Mouse (Mus musculus) forebrain, embryonic 15.5 days (tissue): ENCODE results near the gene BC147527. TPM values are rescaled to one million over a fixed set of nuclear protein-coding genes. Genes with fewer than 3 reads are reported as not detected.
"Not testable (repeated sequence)": the region's sequence is repeated elsewhere in the genome, so short reads cannot be mapped to it uniquely, and the experiment has no call there.

Source experiments
- ATAC-seq: fragments of 200-750 bp; cut with Nextera tagmentation; replicated peaks from 2 replicates; pipeline ENCODE4 v1.8.0; 2017; ENCODE audit warnings: mild to moderate bottlenecking, moderate TSS enrichment, moderate library complexity
- H3K27ac ChIP-seq: fragments of 300-500 bp; sonication (generic); replicated peaks from 2 replicates; pipeline ENCODE4 v1.5.1; 2015; ENCODE audit warnings: mild to moderate bottlenecking, inconsistent platforms
- H3K27me3 ChIP-seq: fragments of 300-500 bp; sonication (generic); 2 replicates; pipeline ENCODE4 v1.6.1; 2015; ENCODE audit warnings: inconsistent platforms
- H3K36me3 ChIP-seq: fragments of 300-500 bp; sonication (generic); 2 replicates; pipeline ENCODE4 v1.6.1; 2015; ENCODE audit warnings: mild to moderate bottlenecking, inconsistent platforms
- H3K4me1 ChIP-seq: fragments of 300-500 bp; sonication (generic); 2 replicates; pipeline ENCODE4 v1.6.1; 2015; ENCODE audit warnings: inconsistent platforms
- H3K4me2 ChIP-seq: fragments of 300-500 bp; sonication (generic); replicated peaks from 2 replicates; pipeline ENCODE4 v1.6.1; 2015; ENCODE audit warnings: mild to moderate bottlenecking, inconsistent platforms
- H3K4me3 ChIP-seq: fragments of 300-500 bp; sonication (generic); 2 replicates; pipeline ENCODE4 v1.5.1; 2015; ENCODE audit warnings: mild to moderate bottlenecking, inconsistent platforms
- H3K9ac ChIP-seq: fragments of 300-500 bp; sonication (generic); replicated peaks from 2 replicates; pipeline ENCODE4 v1.6.1; 2015; ENCODE audit warnings: mild to moderate bottlenecking, inconsistent platforms
- H3K9me3 ChIP-seq: fragments of 300-500 bp; sonication (generic); 2 replicates; pipeline ENCODE4 v1.6.1; 2016; ENCODE audit warnings: inconsistent platforms
- WGBS: fragments of 180-500 bp; shearing (Covaris S2); methylation state at CpG from one replicate; pipeline ENCODE4 v1.1.7; 2015; ENCODE audit warnings: mixed read lengths; 5-methylcytosine and 5-hydroxymethylcytosine counted together
- polyA plus RNA-seq: library from polyadenylated mRNA; unstranded; fragments of >200 nt; fragmentation: Nextera tagmentation; extraction: Ambion mirVana; gene quantifications from 2 replicates; pipeline ENCODE4 v1.2.1, GENCODE M21; 2015

BC147527 gene
- polyA plus RNA-seq, result not detected in 2 replicates

DNA sequence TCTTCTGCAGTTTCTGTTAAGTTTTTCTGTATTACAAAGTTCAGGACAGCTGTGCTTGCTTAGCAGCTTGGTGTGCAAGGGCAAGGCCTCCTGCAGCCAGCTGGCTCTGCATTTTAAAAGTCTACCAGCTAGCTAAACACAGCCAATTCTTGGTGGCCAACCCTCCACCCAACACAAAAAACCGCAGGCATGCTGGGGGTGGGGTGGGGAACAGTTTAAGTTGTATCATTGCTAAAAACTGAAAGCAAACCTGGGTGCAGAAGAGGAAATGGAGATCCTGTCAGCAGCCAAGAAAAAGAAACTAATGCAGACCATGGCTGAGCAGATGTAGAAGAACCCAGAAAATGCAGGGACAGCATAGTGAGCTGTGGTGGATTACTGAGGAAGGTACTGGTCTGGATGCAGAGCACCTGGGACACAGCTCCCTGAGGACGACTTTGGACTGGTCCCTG, at the start of gene BC147527:
BC147527 (plus strand) TSS at position 402 of the 452 bp plus-strand sequence.
- Histone ChIP-seq H3K36me3 (no peaks in the 10 kb centered on the region), H3K4me1 (no peaks in the 10 kb centered on the region), H3K27me3 (no peaks in the 10 kb centered on the region), H3K4me2 (no peak within 1 kb of the TSS), H3K4me3 (no peak within 1 kb of the TSS), H3K9ac (no peak within 1 kb of the TSS), H3K9me3 (no peaks in the 10 kb centered on the region), H3K27ac (no peak within 1 kb of the TSS)
- 59% methylated on average over 2 of the region's 2 CpGs for WGBS
- ATAC-seq, result no peak

DNA sequence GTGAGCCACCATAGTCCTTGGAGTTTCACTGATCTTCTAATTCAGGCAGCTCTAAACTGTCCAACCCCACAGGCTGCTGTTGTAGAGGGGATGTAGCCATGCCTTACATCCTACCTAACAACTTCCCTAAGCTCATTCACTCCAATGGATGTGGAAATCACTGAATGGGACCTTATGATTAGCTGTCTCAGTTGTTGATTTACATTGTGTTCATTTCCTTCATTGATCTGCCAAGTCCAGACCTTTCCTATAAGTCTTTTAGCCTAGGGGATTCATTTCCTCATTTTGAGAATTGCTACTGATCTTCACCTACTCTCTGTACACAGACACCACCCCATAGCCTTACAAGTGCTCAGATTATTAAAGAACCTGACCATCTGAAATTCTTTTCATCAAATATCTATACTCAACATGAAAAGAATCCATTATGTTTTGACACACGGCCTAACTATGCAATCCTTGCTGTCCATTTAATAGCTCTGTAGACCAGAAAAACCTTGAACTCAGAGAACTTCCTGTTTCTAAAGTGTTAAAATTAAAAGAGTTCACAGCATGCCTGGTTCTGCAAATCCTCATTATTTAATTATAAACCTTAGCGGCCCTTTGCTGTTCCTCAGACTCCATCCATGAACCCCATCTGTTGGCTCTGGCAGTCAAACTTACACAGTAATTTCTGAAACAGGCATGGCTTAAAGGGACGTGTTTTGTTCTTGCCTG, 48.8 kb upstream of the BC147527 start:
- 92% methylated on average over 2 of the region's 3 CpGs for WGBS
- H3K4me3 ChIP-seq, H3K27me3 ChIP-seq, H3K27ac ChIP-seq, H3K9me3 ChIP-seq, ATAC-seq, H3K36me3 ChIP-seq, H3K4me1 ChIP-seq, H3K9ac ChIP-seq, H3K4me2 ChIP-seq: not testable (repeated sequence)

DNA sequence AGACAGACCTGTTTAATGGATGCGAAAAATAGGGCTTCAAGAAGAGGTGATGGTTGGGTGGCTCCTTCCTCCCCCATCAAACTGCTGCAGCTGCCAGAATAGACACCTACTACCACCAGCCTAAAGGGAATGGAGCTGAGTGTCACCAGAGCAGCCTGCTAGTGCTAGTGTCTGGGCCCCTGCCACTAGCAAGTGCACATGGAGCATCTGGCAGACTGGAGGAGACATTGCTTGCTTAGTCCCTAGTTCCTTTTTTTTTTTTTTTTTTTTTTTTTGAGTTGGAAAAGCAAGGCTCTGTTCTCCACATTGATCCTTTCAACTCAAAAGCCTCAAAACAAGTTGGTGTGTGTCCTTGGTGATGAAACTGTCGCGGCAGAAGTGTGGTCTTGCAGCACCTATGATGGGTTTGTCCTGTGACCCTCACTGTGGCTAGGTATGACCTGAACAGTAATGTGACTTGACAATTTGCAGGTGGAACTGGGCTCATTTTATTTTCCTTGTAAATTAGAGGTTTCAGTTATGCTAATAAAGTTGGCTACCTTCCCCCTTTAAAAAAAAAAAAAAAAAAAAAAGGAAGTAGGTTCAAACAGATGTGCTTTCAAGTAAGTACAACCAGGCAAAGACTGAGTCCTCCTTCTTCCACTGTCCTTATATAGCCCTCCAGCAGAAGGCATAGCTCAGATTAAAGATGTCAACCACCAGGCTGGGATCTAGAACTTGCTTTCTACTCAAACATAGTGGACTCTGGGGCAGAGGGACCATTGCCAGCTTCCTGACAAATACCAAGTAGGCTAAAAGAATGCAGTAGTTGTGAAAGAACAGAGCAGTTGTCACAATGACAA, 41.2 kb upstream of the BC147527 start:
- H3K4me2 ChIP-seq, H3K36me3 ChIP-seq, ATAC-seq, H3K27ac ChIP-seq, H3K4me3 ChIP-seq, H3K4me1 ChIP-seq, H3K27me3 ChIP-seq, H3K9ac ChIP-seq, H3K9me3 ChIP-seq: not testable (repeated sequence)
- WGBS, result 88% methylated on average over 3 of the region's 3 CpGs

DNA sequence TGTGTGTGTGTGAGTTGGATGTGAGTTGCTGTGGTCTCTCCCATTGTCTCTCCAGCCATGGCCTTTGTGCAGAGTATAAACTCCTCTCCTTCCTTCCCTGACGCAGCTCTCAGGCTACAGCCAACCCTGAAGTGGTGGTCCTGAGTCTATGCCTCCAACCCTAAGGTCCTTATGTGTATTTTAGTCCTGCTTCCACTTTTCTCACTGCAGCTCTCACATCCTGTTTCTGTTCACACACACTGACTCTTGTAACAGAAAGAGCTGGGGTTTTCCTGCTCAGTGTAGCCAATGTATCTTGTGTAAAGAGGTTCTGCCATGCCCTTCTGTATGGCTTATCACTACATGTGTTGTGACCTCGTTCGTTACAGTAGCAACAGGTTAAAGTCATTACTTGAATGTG, 40.5 kb upstream of the BC147527 start:
- H3K27ac ChIP-seq, H3K4me1 ChIP-seq, ATAC-seq, H3K4me2 ChIP-seq, H3K27me3 ChIP-seq, H3K9me3 ChIP-seq, H3K4me3 ChIP-seq, H3K9ac ChIP-seq, H3K36me3 ChIP-seq: not testable (repeated sequence)
- 64% methylated on average over 3 of the region's 3 CpGs for WGBS

DNA sequence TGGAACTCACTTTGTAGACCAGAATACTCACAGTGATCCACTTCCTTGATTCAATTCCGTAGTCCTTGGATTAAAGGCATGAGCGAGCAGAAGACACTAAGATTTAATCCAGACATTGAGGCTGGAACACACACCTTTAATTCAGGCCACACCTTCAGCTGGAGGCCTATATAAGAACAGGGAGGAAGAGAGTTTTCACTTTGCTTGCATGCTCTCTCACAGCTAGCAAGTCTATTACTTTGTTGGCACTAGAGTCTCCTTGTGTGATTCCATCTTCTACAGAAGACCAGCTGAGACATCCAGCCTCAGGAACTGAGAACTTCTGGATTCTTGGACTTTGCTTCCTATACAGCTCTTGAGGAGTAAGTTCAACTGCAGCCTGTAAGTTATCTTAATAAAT, 37.3 kb upstream of the BC147527 start, which contains the start of gene AF067061:
AF067061 (plus strand) TSS at position 245 of the 400 bp plus-strand sequence.
- not testable (repeated sequence) for ATAC-seq, H3K4me1 ChIP-seq, H3K9ac ChIP-seq, H3K4me2 ChIP-seq, H3K36me3 ChIP-seq, H3K4me3 ChIP-seq, H3K27me3 ChIP-seq, H3K9me3 ChIP-seq, H3K27ac ChIP-seq
- WGBS, result 89% methylated on average over 2 of the region's 2 CpGs

DNA sequence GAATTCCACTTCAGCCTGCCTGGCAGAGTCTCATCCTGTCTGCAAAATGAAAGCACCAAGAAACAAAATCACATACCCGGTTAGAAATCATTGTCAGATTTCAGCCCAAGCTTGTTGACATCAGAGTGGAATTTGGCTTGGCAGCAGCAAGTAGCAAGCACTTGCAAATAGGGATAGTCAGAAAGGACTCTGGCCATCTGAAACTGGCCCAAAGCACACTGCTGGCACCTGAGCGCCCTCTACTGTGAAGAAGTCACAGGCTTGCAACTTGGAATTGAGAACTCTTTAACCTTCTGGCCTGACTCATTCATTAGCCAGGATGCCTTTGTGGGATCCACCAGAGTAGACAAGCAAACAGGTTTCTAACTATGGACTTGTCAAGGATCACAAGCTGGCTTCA, 22.4 kb upstream of the BC147527 start:
- not testable (repeated sequence) for H3K9ac ChIP-seq, H3K4me1 ChIP-seq, H3K36me3 ChIP-seq, H3K27me3 ChIP-seq, H3K27ac ChIP-seq, H3K4me2 ChIP-seq, ATAC-seq, H3K4me3 ChIP-seq, H3K9me3 ChIP-seq
- WGBS, result 26% methylated on average over 2 of the region's 2 CpGs

DNA sequence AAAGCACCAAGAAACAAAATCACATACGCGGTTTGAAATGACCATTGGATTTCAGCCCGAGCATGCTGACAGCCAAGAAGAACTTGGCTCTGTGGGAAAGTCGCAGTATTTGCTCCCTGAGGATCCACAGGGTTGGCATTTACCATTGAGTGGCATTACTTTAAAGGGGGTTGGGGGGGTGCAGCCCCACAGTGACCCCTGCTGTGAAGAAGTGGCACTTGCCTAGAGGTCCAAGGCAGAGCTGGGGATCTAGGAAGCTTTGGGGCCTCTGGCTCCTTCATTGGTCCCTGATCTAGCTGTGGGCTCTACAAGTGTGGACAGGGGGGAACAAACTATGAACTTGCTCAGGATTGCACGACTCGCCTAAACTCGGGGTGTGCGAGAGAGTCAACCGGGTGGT, 21.4 kb upstream of the BC147527 start:
- WGBS, result 92% methylated on average over 9 of the region's 9 CpGs
- no peaks in the 10 kb centered on the region for H3K36me3 ChIP-seq
- no peak overlapping the region for H3K27ac ChIP-seq
- no peak overlapping the region for H3K4me2 ChIP-seq
- H3K9me3 ChIP-seq, result no peaks in the 10 kb centered on the region
- no peak for ATAC-seq
- no peak overlapping the region for H3K4me3 ChIP-seq
- H3K27me3 ChIP-seq, result no peaks in the 10 kb centered on the region
- no peaks in the 10 kb centered on the region for H3K4me1 ChIP-seq
- H3K9ac ChIP-seq, result no peak overlapping the region

DNA sequence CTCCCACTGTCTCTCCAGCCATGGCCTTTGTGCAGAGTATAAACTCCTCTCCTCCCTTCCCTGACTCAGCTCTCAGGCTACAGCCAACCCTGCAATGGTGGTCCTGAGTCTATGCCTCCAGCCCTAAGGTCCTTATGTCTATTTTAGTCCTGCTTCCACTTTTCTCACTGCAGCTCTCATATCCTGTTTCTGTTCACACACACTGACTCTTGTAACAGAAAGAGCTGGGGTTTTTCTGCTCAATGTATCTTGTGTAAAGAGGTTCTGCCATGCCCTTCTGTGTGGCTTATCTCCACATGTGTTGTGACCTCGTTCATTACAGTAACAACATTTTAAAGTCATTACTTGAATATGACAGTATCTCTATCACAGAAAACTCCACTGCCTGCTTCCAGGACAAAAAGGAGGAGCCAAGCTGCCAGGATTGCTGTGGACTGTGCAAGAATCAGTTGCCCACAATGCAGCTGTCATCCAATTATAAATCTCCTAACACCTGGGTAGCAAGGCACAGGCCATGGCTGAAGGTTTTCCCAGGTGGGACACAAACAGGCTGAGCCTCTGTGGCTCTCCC, 783 bp upstream of the BC147527 start:
- Histone ChIP-seq H3K9me3 (no peaks in the 10 kb centered on the region), H3K4me2 (no peak overlapping the region), H3K27me3 (no peaks in the 10 kb centered on the region), H3K36me3 (no peaks in the 10 kb centered on the region), H3K4me3 (no peak overlapping the region), H3K4me1 (no peaks in the 10 kb centered on the region), H3K27ac (no peak overlapping the region), H3K9ac (no peak overlapping the region)
- WGBS, result 66% methylated on average over 1 of the region's 1 CpGs
- no peak for ATAC-seq

DNA sequence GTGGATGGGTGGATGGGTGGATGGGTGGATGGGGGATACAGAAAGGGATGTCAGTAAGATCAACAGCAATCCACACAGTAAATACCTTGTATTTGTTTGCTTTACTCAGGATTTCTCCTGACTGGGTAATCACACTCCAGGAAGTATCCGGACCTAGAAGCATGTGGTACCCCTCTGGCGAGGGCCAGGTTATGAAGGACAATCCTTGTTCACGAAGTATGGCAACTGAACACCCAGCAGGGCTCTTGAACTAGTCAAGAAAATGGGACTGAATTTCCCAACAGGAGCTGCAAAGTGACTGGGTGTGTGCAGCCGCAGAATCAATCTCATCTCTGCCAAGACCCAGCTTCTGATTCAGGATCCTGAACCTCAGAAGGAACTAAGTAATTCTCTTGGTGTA, 661 bp downstream of the BC147527 start:
- no peak for ATAC-seq
- Histone ChIP-seq H3K4me3 (no peak overlapping the region), H3K9ac (no peak overlapping the region), H3K27me3 (no peaks in the 10 kb centered on the region), H3K27ac (no peak overlapping the region), H3K36me3 (no peaks in the 10 kb centered on the region), H3K4me1 (no peaks in the 10 kb centered on the region), H3K4me2 (no peak overlapping the region), H3K9me3 (no peaks in the 10 kb centered on the region)
- 82% methylated on average over 4 of the region's 4 CpGs for WGBS

DNA sequence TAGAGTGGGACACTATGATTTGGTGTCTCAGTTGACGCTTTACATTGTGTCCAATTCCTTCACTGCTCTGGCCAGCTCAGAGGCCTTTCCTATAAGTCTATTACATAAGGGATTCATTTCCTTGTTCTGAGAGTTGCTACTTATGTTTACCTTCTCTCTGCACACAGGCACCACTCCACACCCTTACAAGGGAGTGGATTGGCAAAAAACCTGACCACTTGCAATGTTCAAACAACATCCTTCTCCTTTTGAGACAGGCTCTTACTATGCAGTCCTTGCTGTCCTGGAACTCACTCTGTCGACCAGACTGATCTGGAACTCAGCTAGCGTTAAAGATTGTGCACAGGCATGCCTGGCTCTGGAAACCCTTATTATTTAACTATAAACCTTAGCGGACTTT, 10.6 kb downstream of the BC147527 start:
- Histone ChIP-seq H3K4me1 (no peaks in the 10 kb centered on the region), H3K27ac (no peak overlapping the region), H3K9ac (no peak overlapping the region), H3K9me3 (no peaks in the 10 kb centered on the region), H3K36me3 (no peaks in the 10 kb centered on the region), H3K27me3 (no peaks in the 10 kb centered on the region), H3K4me3 (no peak overlapping the region), H3K4me2 (no peak overlapping the region)
- ATAC-seq, result no peak
- WGBS, result 80% methylated on average over 4 of the region's 4 CpGs

DNA sequence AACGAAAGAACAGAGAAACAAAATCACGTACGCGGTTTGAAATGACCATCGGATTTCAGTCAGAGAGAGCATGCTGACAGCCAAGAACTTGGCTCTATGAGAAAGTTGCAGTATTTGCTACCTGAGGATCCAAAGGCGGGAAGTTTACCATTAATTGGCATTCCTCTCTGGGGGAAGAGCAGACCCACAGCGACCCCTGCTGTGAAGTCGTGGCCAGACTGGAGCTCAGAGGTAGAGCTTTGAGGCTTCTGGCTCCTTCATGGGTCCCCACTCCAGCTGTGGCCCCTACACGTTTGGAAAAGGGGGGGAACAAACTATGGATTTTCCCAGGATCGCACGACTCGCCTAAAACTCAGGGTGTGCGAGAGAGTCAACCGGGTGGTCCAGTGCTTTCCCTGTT, 13.4 kb downstream of the BC147527 start:
- no peak overlapping the region for H3K9ac ChIP-seq
- H3K4me1 ChIP-seq, result no peaks in the 10 kb centered on the region
- WGBS, result 47% methylated on average over 14 of the region's 14 CpGs
- H3K36me3 ChIP-seq, result no peaks in the 10 kb centered on the region
- H3K27me3 ChIP-seq, result no peaks in the 10 kb centered on the region
- no peak overlapping the region for H3K4me3 ChIP-seq
- H3K9me3 ChIP-seq, result no peaks in the 10 kb centered on the region
- ATAC-seq, result no peak
- H3K4me2 ChIP-seq, result no peak overlapping the region
- H3K27ac ChIP-seq, result no peak overlapping the region

DNA sequence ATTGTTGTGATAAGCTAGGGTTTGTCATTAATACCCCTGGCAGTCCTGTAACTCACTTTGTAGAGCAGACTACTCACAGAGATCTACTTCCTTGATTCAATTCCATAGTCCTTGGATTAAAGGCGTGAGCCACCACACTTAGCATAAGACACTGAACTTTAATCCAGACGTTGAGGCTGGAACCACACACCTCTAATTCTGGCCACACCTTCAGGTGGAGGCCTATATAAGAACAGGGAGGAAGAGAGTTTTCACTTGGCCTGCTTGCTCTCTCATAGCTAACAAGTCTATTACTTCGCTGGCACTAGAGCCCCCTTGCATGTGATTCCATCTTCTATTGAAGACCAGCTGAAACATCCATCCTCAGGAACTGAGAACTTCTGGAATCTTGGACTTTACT, 16.4 kb downstream of the BC147527 start, which contains the start of gene Tcstv3:
Tcstv3 (plus strand) TSS at position 301 of the 400 bp plus-strand sequence.
- H3K4me3 ChIP-seq, H3K4me1 ChIP-seq, ATAC-seq, H3K27ac ChIP-seq, H3K27me3 ChIP-seq, H3K36me3 ChIP-seq, H3K4me2 ChIP-seq, H3K9ac ChIP-seq, H3K9me3 ChIP-seq: not testable (repeated sequence)
- 77% methylated on average over 3 of the region's 3 CpGs for WGBS
